ENCODE assay signal across 18 mouse cellular contexts in genomic region chr10:94465646-94466045, GRCm38 (mm10).
"Had no signal": no experiment of that assay in that cellular context is flagged by ENCODE, and none has a peak within 500 bp of the region (broad histone marks: within the 10 kb centered on the region; RNA-seq: fewer than 3 reads in every experiment).

No protein-coding gene starts in this region.

- H3K4me2 ChIP-seq: limb, embryonic 12.5 days; limb, embryonic 15.5 days; liver, embryonic 11.5 days; lung, embryonic 14.5 days; midbrain, embryonic 12.5 days; midbrain, embryonic 15.5 days; neural tube, embryonic 12.5 days; neural tube, embryonic 15.5 days had no signal

- ATAC-seq: midbrain, embryonic 15.5 days had no signal

- H3K27me3 ChIP-seq: limb, embryonic 12.5 days; limb, embryonic 15.5 days; midbrain, embryonic 12.5 days; midbrain, embryonic 15.5 days; neural tube, embryonic 12.5 days; neural tube, embryonic 15.5 days had no signal

- H3K4me3 ChIP-seq: layer of hippocampus, adult 2 months; limb, embryonic 12.5 days; limb, embryonic 15.5 days; midbrain, embryonic 12.5 days; midbrain, embryonic 15.5 days; neural tube, embryonic 12.5 days; neural tube, embryonic 15.5 days had no signal

- H3K9me3 ChIP-seq: limb, embryonic 15.5 days; midbrain, embryonic 12.5 days; midbrain, embryonic 15.5 days; neural tube, embryonic 12.5 days; neural tube, embryonic 15.5 days had no signal

- H3K36me3 ChIP-seq: limb, embryonic 12.5 days; limb, embryonic 15.5 days; midbrain, embryonic 12.5 days; midbrain, embryonic 15.5 days; neural tube, embryonic 12.5 days; neural tube, embryonic 15.5 days had no signal

- H3K9ac ChIP-seq: limb, embryonic 12.5 days; limb, embryonic 15.5 days; liver, embryonic 14.5 days; liver, postnatal 0 days; lung, embryonic 14.5 days; midbrain, embryonic 12.5 days; midbrain, embryonic 15.5 days; neural tube, embryonic 12.5 days; neural tube, embryonic 15.5 days had no signal

- H3K4me1 ChIP-seq: limb, embryonic 12.5 days; limb, embryonic 15.5 days; midbrain, embryonic 12.5 days; midbrain, embryonic 15.5 days; neural tube, embryonic 12.5 days had no signal

- DNase-seq: kidney, postnatal 25 days; left cerebral cortex, postnatal 4 days; liver, postnatal 0 days; right cerebral cortex, postnatal 14 days; right cerebral cortex, postnatal 4 days; spleen, adult 18-20 months; thymus, postnatal 36 days had no signal

- H3K27ac ChIP-seq: limb, embryonic 12.5 days; limb, embryonic 15.5 days; liver, embryonic 14.5 days; macrophage; midbrain, embryonic 12.5 days; midbrain, embryonic 15.5 days; neural tube, embryonic 12.5 days; neural tube, embryonic 15.5 days had no signal
